Mouse (Mus musculus) heart, adult 2 months (tissue): ENCODE data around the gene Gtf2h5. TPM values are rescaled to one million over a fixed set of nuclear protein-coding genes. Genes with fewer than 3 reads are reported as not detected.
A peak's percentile ranks its signal among the peaks of the same experiment; 100 is the strongest.

Source experiments
- DNase-seq, 2 experiments: peaks; one replicate each; pipeline ENCODE4 v3.0.0; 2021
- H3K27ac ChIP-seq: fragments of 200-600 bp; 2 replicates; pipeline ENCODE4 v1.8.1; 2022
- H3K27me3 ChIP-seq: fragments of 200-500 bp; 2 replicates; pipeline ENCODE4 v1.6.1; 2012; ENCODE audit warnings: mild to moderate bottlenecking, low read length, inconsistent platforms, mixed read lengths; ENCODE audit not compliant: control insufficient read depth, insufficient read depth
- H3K36me3 ChIP-seq: fragments of 200-500 bp; 2 replicates; pipeline ENCODE4 v1.6.1; 2012; ENCODE audit warnings: low read length, inconsistent platforms; ENCODE audit not compliant: control insufficient read depth, insufficient read depth
- H3K4me1 ChIP-seq: fragments of 200-500 bp; 2 replicates; pipeline ENCODE4 v1.6.1; 2011; ENCODE audit warnings: low read length; ENCODE audit not compliant: control insufficient read depth, insufficient read depth
- H3K4me3 ChIP-seq: fragments of 200-600 bp; 2 replicates; pipeline ENCODE4 v1.8.1; 2022
- H3K79me2 ChIP-seq: fragments of 200-500 bp; replicated peaks from 2 replicates; pipeline ENCODE4 v1.6.1; 2012; ENCODE audit warnings: mild to moderate bottlenecking, inconsistent platforms, low read length, moderate library complexity, mixed read lengths; ENCODE audit not compliant: control insufficient read depth, insufficient read depth
- H3K9ac ChIP-seq: fragments of 200-500 bp; 2 replicates; pipeline ENCODE4 v1.6.1; 2012; ENCODE audit warnings: low read depth, mild to moderate bottlenecking, control low read depth, inconsistent platforms, low read length, mixed read lengths
- CTCF ChIP-seq: fragments of 200-600 bp; IDR thresholded peaks from 2 replicates; pipeline ENCODE4 v1.8.1; 2022; ENCODE audit warnings: antibody characterized with exemption, mild to moderate bottlenecking, moderate library complexity
- EP300 ChIP-seq: fragments of 200-500 bp; IDR thresholded peaks from 2 replicates; pipeline ENCODE4 v1.6.1; 2011; ENCODE audit warnings: low read depth, low read length, control low read depth; ENCODE audit not compliant: insufficient read depth
- POLR2A ChIP-seq: fragments of 200-500 bp; IDR thresholded peaks from 2 replicates; pipeline ENCODE4 v1.6.1; 2011; ENCODE audit warnings: mild to moderate bottlenecking, low read depth, low read length, control low read depth; ENCODE audit not compliant: insufficient read depth
- WGBS: fragments of 180-500 bp; shearing (Covaris S2); methylation state at CpG from one replicate; pipeline ENCODE4 v1.1.7; 2018; 5-methylcytosine and 5-hydroxymethylcytosine counted together
- intact Hi-C: fragments of 180-260 bp; cut with DNase I; formaldehyde crosslinking; loops from one replicate; pipeline ENCODE4 v1.15.1; 2025
- long read RNA-seq: library from polyadenylated mRNA; stranded (forward); transcript quantifications from one replicate; pipeline ENCODE4 v2.0.0, GENCODE M21; 2021
- polyA plus RNA-seq: library from polyadenylated mRNA; depleted of rRNA; stranded (reverse); fragments of >200 nt; gene quantifications from 2 replicates; pipeline ENCODE4 v1.2.3, GENCODE M21; 2012; rRNA removed
- total RNA-seq, 2 experiments: library from RNA; stranded (reverse); gene quantifications; 2 replicates each; pipeline ENCODE4 v1.2.3; 2021

Gene Gtf2h5
- total RNA-seq (10 to 100 TPM; 54.6 to 64.7 TPM), polyA plus RNA-seq (25.5 and 36.3 TPM in 2 replicates)
- long read RNA-seq, transcript Gtf2h5-201 (3 exons, 2,245 nt), result major isoform, 72 of 77 reads
- long read RNA-seq, partial matches to known transcripts, result 2 of 77 reads
- long read RNA-seq, other reads (novel, unspliced or antisense), result 2 of 77 reads

GRCm38 (mm10) chr17:6079287-6080122 lies at the start of gene Gtf2h5, which contains the start of gene Serac1:
Gtf2h5 (plus strand) TSS chr17:6079786.
Serac1 (minus strand) TSS chr17:6079741.
- intact Hi-C loops, result loop anchor here (2.0 kb wide), 1 partner anchor 27 kb away; the partner anchor contains the start of gene Tulp4
- Histone ChIP-seq H3K9ac (peak within 1 kb of the TSS; percentile 88), H3K27me3 (no peaks in the 10 kb centered on the region), H3K79me2 (no peaks in the 10 kb centered on the region; the same call in 1 of the 2 replicates), H3K4me1 (peaks cover 2% of the 10 kb centered on the region; the same call in 1 of the 2 replicates), H3K4me3 (peak within 1 kb of the TSS; percentile 91), H3K36me3 (no peaks in the 10 kb centered on the region), H3K27ac (peak within 1 kb of the TSS; percentile 79)
- TF ChIP-seq POLR2A (peak; percentile 91), EP300 (peak; percentile 47; the same call in 1 of the 2 replicates), CTCF (peak; percentile 30)
- peak; percentile 98 to 99 for DNase-seq
- under 1% methylated on average over 70 of the region's 70 CpGs for WGBS

- TF ChIP-seq POLR2A, result no peak
- no peak for TF ChIP-seq EP300
- no peak for TF ChIP-seq CTCF
- Histone ChIP-seq H3K79me2 (no peaks in the 10 kb centered on the region), H3K36me3 (no peaks in the 10 kb centered on the region), H3K27ac (no peak overlapping the region), H3K4me3 (no peak overlapping the region), H3K9ac (no peak overlapping the region), H3K27me3 (no peaks in the 10 kb centered on the region), H3K4me1 (no peaks in the 10 kb centered on the region)
- intact Hi-C loops, result no loop called here
- WGBS, result 66% methylated on average over 8 of the region's 8 CpGs
- DNase-seq, result no peak
These were observed 43.9 kb upstream of the Gtf2h5 start for GRCm38 (mm10) chr17:6035661-6036060.

DNA sequence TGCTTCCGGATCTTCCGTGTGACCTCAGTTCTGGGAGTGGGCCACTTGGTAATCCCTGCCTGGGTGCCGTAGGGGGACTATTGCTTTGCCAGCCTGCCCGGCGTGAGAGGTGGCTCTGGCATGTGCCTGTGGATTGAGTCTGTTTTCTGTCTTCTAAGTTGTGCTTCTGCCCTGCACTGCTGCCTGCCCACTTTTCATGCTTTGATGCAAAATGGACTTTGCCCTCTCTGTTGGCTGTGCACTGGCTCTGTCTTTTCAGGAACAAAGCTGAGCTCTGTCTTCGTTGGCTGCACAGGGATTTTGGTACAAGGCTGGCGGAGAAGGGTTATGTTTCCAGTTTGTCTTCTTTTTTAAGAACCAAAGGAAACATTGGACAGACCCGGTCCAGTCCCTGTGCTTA lies 43.1 kb upstream of the Gtf2h5 start:
- no peaks in the 10 kb centered on the region for H3K79me2 ChIP-seq
- no peak overlapping the region for H3K9ac ChIP-seq
- H3K27ac ChIP-seq, result no peak overlapping the region
- H3K4me3 ChIP-seq, result no peak overlapping the region
- DNase-seq, result no peak
- intact Hi-C loops, result no loop called here
- no peaks in the 10 kb centered on the region for H3K4me1 ChIP-seq
- no peaks in the 10 kb centered on the region for H3K36me3 ChIP-seq
- no peaks in the 10 kb centered on the region for H3K27me3 ChIP-seq
- WGBS, result 90% methylated on average over 8 of the region's 8 CpGs
- TF ChIP-seq EP300, result no peak
- TF ChIP-seq CTCF, result no peak
- no peak for TF ChIP-seq POLR2A

GRCm38 (mm10) chr17:6036872-6037271 lies 42.7 kb upstream of the Gtf2h5 start:
- Histone ChIP-seq H3K27ac (no peak overlapping the region), H3K27me3 (no peaks in the 10 kb centered on the region), H3K36me3 (no peaks in the 10 kb centered on the region), H3K9ac (no peak overlapping the region), H3K4me3 (no peak overlapping the region), H3K4me1 (no peaks in the 10 kb centered on the region), H3K79me2 (no peaks in the 10 kb centered on the region)
- no peak for DNase-seq
- intact Hi-C loops, result no loop called here
- 91% methylated on average over 11 of the region's 11 CpGs for WGBS
- TF ChIP-seq EP300, result no peak
- TF ChIP-seq POLR2A, result no peak
- no peak for TF ChIP-seq CTCF

DNA sequence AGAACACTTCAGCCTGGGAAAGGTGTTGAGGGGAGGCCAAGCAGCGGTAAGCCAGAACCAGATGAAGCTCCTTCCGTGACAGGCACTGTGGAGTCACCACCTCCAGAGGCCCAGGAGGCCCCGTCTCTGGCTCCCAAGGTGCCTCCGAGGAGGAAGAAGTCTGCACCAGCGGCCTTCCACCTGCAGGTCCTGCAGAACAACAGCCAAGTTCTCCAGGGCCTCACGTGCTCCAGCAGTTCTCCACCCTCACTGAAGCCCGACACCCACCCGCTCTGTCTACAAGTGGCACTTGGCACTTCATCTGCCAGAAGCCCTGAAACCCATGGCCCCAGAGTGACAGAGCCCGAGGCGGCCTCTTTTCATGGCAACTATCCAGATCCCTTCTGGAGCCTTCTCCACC lies 42.1 kb upstream of the Gtf2h5 start:
- WGBS, result 62% methylated on average over 10 of the region's 10 CpGs

More for the DNA sequence above, 42.1 kb upstream of the Gtf2h5 start:
- intact Hi-C loops, result no loop called here
- Histone ChIP-seq H3K9ac (no peak overlapping the region), H3K27ac (no peak overlapping the region), H3K79me2 (no peaks in the 10 kb centered on the region), H3K27me3 (no peaks in the 10 kb centered on the region), H3K4me3 (no peak overlapping the region), H3K36me3 (no peaks in the 10 kb centered on the region), H3K4me1 (no peaks in the 10 kb centered on the region)
- no peak for TF ChIP-seq CTCF
- no peak for TF ChIP-seq POLR2A
- TF ChIP-seq EP300, result no peak
- peak in 1 of 2 experiments; percentile 28 for DNase-seq
